In the genomic region with DNA sequence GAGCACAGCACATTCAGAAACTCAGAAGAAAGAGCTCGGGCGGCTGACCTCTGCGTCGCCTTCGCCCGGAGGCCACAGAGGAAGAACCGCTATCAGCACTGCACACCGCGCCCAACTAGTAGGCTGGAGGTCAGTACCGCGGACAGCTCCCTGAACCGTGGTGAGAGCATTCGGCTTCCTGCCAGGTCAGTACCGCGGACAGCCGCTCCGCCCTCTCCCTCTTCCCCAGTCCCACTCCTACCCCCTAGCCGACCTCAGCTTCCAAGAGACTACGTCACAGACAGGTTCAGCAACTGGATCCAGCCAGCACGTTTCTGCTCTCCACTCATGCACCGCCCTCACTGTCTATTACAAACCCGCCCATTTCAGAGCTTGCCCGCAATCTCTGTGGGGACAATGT, we compare ENCODE assay signal across 8 mouse cellular contexts. TPM values are rescaled to one million over a fixed set of nuclear protein-coding genes. Genes with fewer than 3 reads are reported as not detected.
DNase-seq lines count a peak whose midpoint lies in the region; ATAC-seq lines count a peak whose summit lies in the region.

No protein-coding gene starts in this region.

- H3K4me1 ChIP-seq in forebrain, embryonic 11.5 days (replicated peaks; ENCODE audit: control insufficient read depth, insufficient read depth, low read length), result peaks cover 17% of the 10 kb centered on the region; the same call in 1 of the 2 replicates
- H3K4me1 ChIP-seq in forebrain, embryonic 13.5 days, result peaks cover 22% of the 10 kb centered on the region
- peaks cover 14% of the 10 kb centered on the region; the same call in 1 of the 2 replicates for H3K4me1 ChIP-seq in limb, embryonic 11.5 days (ENCODE audit: control insufficient read depth, insufficient read depth, low read length)
- peaks cover 17% of the 10 kb centered on the region for H3K4me1 ChIP-seq in midbrain, embryonic 14.5 days (ENCODE audit: control insufficient read depth, insufficient read depth, low read length)

- no peak overlapping the region for H3K9ac ChIP-seq in forebrain, embryonic 11.5 days (ENCODE audit: low read length)
- no peak overlapping the region for H3K9ac ChIP-seq in forebrain, embryonic 13.5 days
- H3K9ac ChIP-seq in limb, embryonic 11.5 days (ENCODE audit: low read length), result no peak overlapping the region
- H3K9ac ChIP-seq in midbrain, embryonic 14.5 days (replicated peaks; ENCODE audit: low read length), result no peak overlapping the region

- no peaks in the 10 kb centered on the region for H3K9me3 ChIP-seq in forebrain, embryonic 11.5 days (ENCODE audit: control insufficient read depth, low read length)
- no peaks in the 10 kb centered on the region for H3K9me3 ChIP-seq in forebrain, embryonic 13.5 days (replicated peaks)
- no peaks in the 10 kb centered on the region for H3K9me3 ChIP-seq in limb, embryonic 11.5 days (ENCODE audit: control insufficient read depth, low read length)
- no peaks in the 10 kb centered on the region for H3K9me3 ChIP-seq in midbrain, embryonic 14.5 days (ENCODE audit: control insufficient read depth, low read length)

- DNase-seq in forebrain, embryonic 11.5 days (ENCODE audit: low spot score), result peak; percentile 93
- DNase-seq in c-Kit-positive CD71-positive TER-119-negative erythroid progenitor cells, embryonic 14.5 days (ENCODE audit: low read depth), result peak; percentile 89
- DNase-seq in gastrocnemius, postnatal 36 days, result peak; percentile 79 to 80
- DNase-seq in kidney, adult 18-20 months, result peak; percentile 91
- DNase-seq in limb, embryonic 11.5 days (ENCODE audit: low spot score), result peak; percentile 99
- peak; percentile 78 for DNase-seq in midbrain, embryonic 14.5 days
- peak; percentile 99 for DNase-seq in testis, postnatal 10 days (ENCODE audit: low spot score)

- no peaks in the 10 kb centered on the region for H3K36me3 ChIP-seq in forebrain, embryonic 11.5 days (ENCODE audit: control insufficient read depth, insufficient read depth, low read length)
- no peaks in the 10 kb centered on the region for H3K36me3 ChIP-seq in forebrain, embryonic 13.5 days (ENCODE audit: poor library complexity, severe bottlenecking)
- no peaks in the 10 kb centered on the region for H3K36me3 ChIP-seq in limb, embryonic 11.5 days (ENCODE audit: control insufficient read depth, insufficient read depth, low read length)
- H3K36me3 ChIP-seq in midbrain, embryonic 14.5 days (ENCODE audit: control insufficient read depth, insufficient read depth, low read length), result no peaks in the 10 kb centered on the region

- H3K4me2 ChIP-seq in forebrain, embryonic 11.5 days (ENCODE audit: low read depth, low read length, severe bottlenecking), result no peak overlapping the region
- no peak overlapping the region for H3K4me2 ChIP-seq in forebrain, embryonic 13.5 days
- H3K4me2 ChIP-seq in limb, embryonic 11.5 days (ENCODE audit: low read depth, severe bottlenecking), result no peak overlapping the region
- H3K4me2 ChIP-seq in midbrain, embryonic 14.5 days (ENCODE audit: low read length), result no peak overlapping the region

- H3K27me3 ChIP-seq in forebrain, embryonic 11.5 days (ENCODE audit: control insufficient read depth, insufficient read depth, low read length), result peaks cover 75% of the 10 kb centered on the region
- peaks cover 100% of the 10 kb centered on the region for H3K27me3 ChIP-seq in forebrain, embryonic 13.5 days
- peaks cover 72% of the 10 kb centered on the region for H3K27me3 ChIP-seq in limb, embryonic 11.5 days (ENCODE audit: control insufficient read depth, insufficient read depth, low read length)
- H3K27me3 ChIP-seq in midbrain, embryonic 14.5 days (ENCODE audit: control insufficient read depth, insufficient read depth, low read length), result peaks cover 82% of the 10 kb centered on the region

- H3K27ac ChIP-seq in forebrain, embryonic 11.5 days (ENCODE audit: low read depth, low read length), result no peak overlapping the region
- H3K27ac ChIP-seq in forebrain, embryonic 13.5 days, result no peak overlapping the region
- H3K27ac ChIP-seq in limb, embryonic 11.5 days (replicated peaks; ENCODE audit: low read depth, low read length), result no peak overlapping the region
- H3K27ac ChIP-seq in midbrain, embryonic 14.5 days (replicated peaks; ENCODE audit: low read depth, low read length), result no peak overlapping the region

- ATAC-seq in forebrain, embryonic 11.5 days (replicated peaks; ENCODE audit: low FRiP score), result peak; percentile 33; the same call in 1 of the 2 replicates
- ATAC-seq in forebrain, embryonic 13.5 days, result no peak
- peak; percentile 80 for ATAC-seq in limb, embryonic 11.5 days (ENCODE audit: insufficient number of reproducible peaks, low FRiP score, low TSS enrichment, low read depth)
- no peak for ATAC-seq in midbrain, embryonic 14.5 days (ENCODE audit: low FRiP score, low TSS enrichment)

- 2% methylated on average over 23 of the region's 23 CpGs for WGBS in forebrain, embryonic 11.5 days
- WGBS in forebrain, embryonic 13.5 days, result 3% methylated on average over 23 of the region's 23 CpGs
- WGBS in limb, embryonic 11.5 days, result 2% methylated on average over 23 of the region's 23 CpGs
- WGBS in midbrain, embryonic 14.5 days, result 3% methylated on average over 23 of the region's 23 CpGs

- H3K4me3 ChIP-seq in forebrain, embryonic 11.5 days (ENCODE audit: low read depth, low read length), result no peak overlapping the region
- no peak overlapping the region for H3K4me3 ChIP-seq in forebrain, embryonic 13.5 days
- no peak overlapping the region for H3K4me3 ChIP-seq in limb, embryonic 11.5 days (ENCODE audit: low read depth, low read length)
- no peak overlapping the region for H3K4me3 ChIP-seq in midbrain, embryonic 14.5 days (replicated peaks; ENCODE audit: low read depth, low read length)

- intact Hi-C loops in gastrocnemius, postnatal 36 days (cut with DNase I), result no loop called here

RNA-seq across cellular contexts. Expression of a gene that starts 4.4 kb away (rescaled TPM):
- polyA plus RNA-seq in forebrain, embryonic 11.5 days (2014; fragmentation: Nextera tagmentation; extraction: Ambion mirVana), result not detected in 2 replicates
- not detected in 2 replicates for polyA plus RNA-seq in forebrain, embryonic 13.5 days (2015; fragmentation: Nextera tagmentation; extraction: Ambion mirVana)
- not detected for total RNA-seq in gastrocnemius, postnatal 36 days (2021)
- not detected in 2 replicates for polyA plus RNA-seq in limb, embryonic 11.5 days (2014; fragmentation: Nextera tagmentation; extraction: Ambion mirVana)
- 0.49 and 0.70 TPM in 2 replicates for polyA plus RNA-seq in midbrain, embryonic 14.5 days (2014; fragmentation: Nextera tagmentation; extraction: Ambion mirVana)

RNA-seq across cellular contexts. Expression of a gene that starts 59.9 kb away (rescaled TPM):
- 6.3 and 8.8 TPM in 2 replicates for polyA plus RNA-seq in forebrain, embryonic 11.5 days (2014; fragmentation: Nextera tagmentation; extraction: Ambion mirVana)
- 8.0 and 8.2 TPM in 2 replicates for polyA plus RNA-seq in forebrain, embryonic 13.5 days (2015; fragmentation: Nextera tagmentation; extraction: Ambion mirVana)
- 1 to 10 TPM; 2.6 to 3.0 TPM for total RNA-seq in gastrocnemius, postnatal 36 days (2021)
- polyA plus RNA-seq in limb, embryonic 11.5 days (2014; fragmentation: Nextera tagmentation; extraction: Ambion mirVana), result 8.1 and 8.6 TPM in 2 replicates
- polyA plus RNA-seq in midbrain, embryonic 14.5 days (2014; fragmentation: Nextera tagmentation; extraction: Ambion mirVana), result 7.6 and 8.4 TPM in 2 replicates

Comparison
In these comparisons a context has a peak if more than half of its experiments do, and no peak if none do; other contexts are left out.
1. ATAC-seq: peak in forebrain, embryonic 11.5 days (single experiment) and limb, embryonic 11.5 days (single experiment); none in forebrain, embryonic 13.5 days (single experiment) and midbrain, embryonic 14.5 days (single experiment).
2. Peak in every context shown above with its lines, with median percentiles within 50 percentile points of each other: DNase-seq.